Mouse (Mus musculus) heart, postnatal 14 days (tissue): ENCODE data around the gene Odf3. TPM values are rescaled to one million over a fixed set of nuclear protein-coding genes. Genes with fewer than 3 reads are reported as not detected.
"Not testable (repeated sequence)": the region's sequence is repeated elsewhere in the genome, so short reads cannot be mapped to it uniquely, and the experiment has no call there.

ENCODE experiments used
- DNase-seq, 2 experiments: peaks; one replicate each; pipeline ENCODE4 v3.0.0; 2021 to 2022
- intact Hi-C: fragments of 180-260 bp; cut with DNase I; formaldehyde crosslinking; loops from one replicate; pipeline ENCODE4 v1.15.1; 2025
- total RNA-seq, 2 experiments: library from RNA; stranded (reverse); gene quantifications; 2 replicates each; pipeline ENCODE4 v1.2.3; 2021

Odf3 gene
- total RNA-seq, 2 experiments from 2014 or later: not detected

DNA sequence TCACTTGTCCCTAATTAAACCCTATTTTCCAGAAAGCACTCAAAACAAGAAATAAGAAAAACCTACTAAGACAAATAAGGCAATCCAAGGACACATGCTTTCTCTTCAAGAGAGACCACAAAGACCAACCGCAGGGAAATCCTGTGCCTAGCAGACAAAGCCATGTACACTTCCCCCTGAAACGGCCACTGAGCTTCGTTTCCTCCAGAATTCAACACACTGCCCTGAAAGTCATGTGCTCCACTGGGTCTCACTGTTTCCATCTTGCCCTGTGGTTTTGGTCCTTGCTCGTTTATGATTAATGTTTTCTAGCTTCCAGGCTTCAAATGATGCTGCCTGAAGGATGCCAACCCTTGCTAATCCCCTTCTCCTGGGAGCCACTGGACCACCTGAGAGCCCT is 26.6 kb downstream of the Odf3 start:
- intact Hi-C loops: no loop called here
- no peak for DNase-seq

DNA sequence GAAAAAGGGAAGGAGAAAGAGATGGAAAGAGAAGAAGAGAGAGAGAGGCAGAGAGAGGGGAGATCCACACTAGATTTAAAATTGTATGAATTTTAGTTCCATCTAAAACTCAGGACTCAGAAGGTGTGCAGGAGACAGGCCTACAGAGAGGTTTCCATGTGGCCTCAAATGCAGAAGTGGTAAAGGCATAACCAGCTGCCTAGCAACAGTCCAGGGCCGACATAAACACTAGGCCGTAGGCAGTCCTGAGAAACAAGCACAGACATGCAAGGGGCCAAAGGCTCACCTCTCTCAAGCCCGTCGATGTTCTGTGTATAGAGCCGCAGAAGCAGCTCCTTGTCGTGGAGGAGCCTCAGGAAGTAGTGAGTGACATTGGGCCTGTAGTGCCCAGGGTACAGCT is 29.8 kb downstream of the Odf3 start:
- DNase-seq: no peak
- intact Hi-C loops: no loop called here

GRCm38 (mm10) chr7:140879355-140879754 is 31.8 kb downstream of the Odf3 start:
- intact Hi-C loops: no loop called here
- no peak for DNase-seq

- DNase-seq: no peak
- intact Hi-C loops: loop anchor here (5.0 kb wide), 1 partner anchor 33 kb away; the partner anchor contains the start of genes Odf3 and Scgb1c1
Measured at GRCm38 (mm10) chr7:140880419-140880818, 32.8 kb downstream of the Odf3 start.

DNA sequence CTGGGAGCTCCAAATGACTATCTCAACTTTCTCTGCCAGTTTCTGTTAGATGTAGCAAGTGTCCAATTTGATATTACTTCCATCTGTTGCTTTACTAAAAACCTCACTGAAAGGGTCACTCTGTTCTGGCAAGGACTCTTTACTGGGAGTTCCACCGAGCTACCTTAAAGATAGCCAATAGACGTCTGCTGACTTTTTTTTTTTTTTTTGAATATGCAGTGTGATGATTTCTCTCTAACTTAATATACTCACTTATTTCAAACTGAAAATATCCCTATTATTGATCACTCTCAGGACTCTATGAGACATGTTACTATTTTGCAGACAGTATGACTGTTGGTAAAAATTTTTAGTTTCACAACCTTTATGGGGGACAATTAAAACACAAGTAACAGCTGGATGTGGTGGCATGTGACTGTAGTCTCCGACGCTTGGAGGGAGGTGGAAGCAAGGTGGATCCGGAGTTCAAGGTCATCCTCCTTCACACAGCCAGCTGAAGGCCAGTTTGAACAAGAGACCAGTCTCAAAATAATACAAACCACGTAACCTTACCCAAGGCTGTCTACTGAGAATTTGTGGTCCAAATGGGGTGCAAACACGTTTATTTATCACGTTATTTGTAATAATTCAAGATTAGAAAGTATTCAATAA is 33.4 kb downstream of the Odf3 start:
- no peak for DNase-seq
- intact Hi-C loops: loop anchor here (1.0 to 5.0 kb wide), 2 partner anchors 24 to 34 kb away; partner anchors contain the start of genes Bet1l, Odf3 and Scgb1c1

- intact Hi-C loops: loop anchor here (1.0 to 5.0 kb wide), 3 partner anchors 19 to 35 kb away; partner anchors contain the start of genes Bet1l, Cox8b, Odf3 and Scgb1c1
- peak; percentile 95 to 96 for DNase-seq
Measured at GRCm38 (mm10) chr7:140881696-140882468, 34.3 kb downstream of the Odf3 start, which contains the start of the genes Psmd13 and Sirt3. Psmd13 (plus strand) TSS chr7:140881968. Sirt3 (minus strand) TSS chr7:140882309.

GRCm38 (mm10) chr7:140882469-140882803 is 34.8 kb downstream of the Odf3 start:
- DNase-seq: no peak
- intact Hi-C loops: loop anchor here (2.0 to 5.0 kb wide), 2 partner anchors 18 to 35 kb away; partner anchors contain the start of genes Cox8b, Odf3 and Scgb1c1

- intact Hi-C loops, DNase-seq: not testable (repeated sequence)
Measured at GRCm38 (mm10) chr7:140890636-140891035, 43.0 kb downstream of the Odf3 start.

- DNase-seq: no peak
- intact Hi-C loops: no loop called here
Measured at GRCm38 (mm10) chr7:140894031-140894430, 46.4 kb downstream of the Odf3 start.

DNA sequence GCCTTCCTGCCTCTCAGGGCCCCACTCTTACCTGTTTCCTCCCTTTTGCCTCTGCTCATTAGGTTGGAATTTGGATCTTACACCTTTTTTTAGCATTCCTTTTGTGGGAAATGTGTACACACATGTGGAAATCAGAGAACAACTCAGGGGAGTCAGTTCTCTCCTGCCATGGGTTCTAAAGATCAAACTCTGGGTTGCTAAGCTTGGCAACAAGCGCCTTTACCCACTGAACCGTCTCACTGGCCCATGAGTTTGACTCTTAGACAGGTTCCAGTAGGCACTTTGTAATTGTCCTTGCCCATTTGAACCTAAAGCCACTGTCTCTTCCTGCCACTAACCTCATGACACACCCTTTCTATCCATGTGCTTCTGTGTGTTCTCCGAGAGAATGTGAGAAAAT is 47.0 kb downstream of the Odf3 start:
- intact Hi-C loops: no loop called here
- no peak for DNase-seq

- intact Hi-C loops: no loop called here
- no peak for DNase-seq
Measured at GRCm38 (mm10) chr7:140897863-140898262, 50.3 kb downstream of the Odf3 start.

DNA sequence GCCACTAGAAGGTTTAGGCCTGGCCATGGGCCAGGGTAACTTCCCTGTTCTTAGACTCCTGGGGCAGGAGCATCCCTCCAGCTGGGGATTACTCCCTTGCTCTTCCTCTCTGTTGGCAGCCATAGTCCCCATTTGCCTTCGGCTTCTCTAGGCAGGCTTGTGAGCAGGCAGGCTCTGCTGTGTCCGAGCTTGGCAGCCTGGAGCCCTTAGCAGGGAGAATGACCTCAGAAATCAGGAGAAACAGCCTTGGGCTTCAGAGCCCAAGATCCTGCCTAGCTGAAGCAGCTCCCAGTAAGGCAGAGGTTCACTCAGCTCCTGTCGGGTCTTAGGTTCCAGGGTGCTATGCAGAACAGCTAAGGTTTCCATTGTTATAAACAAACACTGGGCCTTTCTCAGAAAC is 51.5 kb downstream of the Odf3 start:
- DNase-seq: no peak
- intact Hi-C loops: no loop called here

GRCm38 (mm10) chr7:140900220-140900619 is 52.6 kb downstream of the Odf3 start, which contains the start of gene Cox8b:
Cox8b (minus strand) TSS chr7:140900446.
- DNase-seq: peak; percentile 50 to 66
- intact Hi-C loops: loop anchor here (2.0 kb wide), 1 partner anchor 17 kb away; the partner anchor contains the start of gene Sirt3

Other genes starting within 250 kb of the Odf3 start
- gene Olfr46, start 246.5 kb upstream of the Odf3 start, total RNA-seq: not detected
- gene Olfr61, start 218.8 kb upstream of the Odf3 start, total RNA-seq: not detected
- gene Olfr53, start 201.4 kb upstream of the Odf3 start, total RNA-seq: not detected
- not detected for gene Olfr539, start 187.9 kb upstream of the Odf3 start, total RNA-seq
- not detected for gene Olfr45, start 165.9 kb upstream of the Odf3 start, total RNA-seq
- gene Olfr541, start 150.5 kb upstream of the Odf3 start, total RNA-seq: not detected
- gene Cyp2e1, start 84.1 kb upstream of the Odf3 start, total RNA-seq: 1 to 10 TPM in 1 of 2 experiments, under 1 TPM in 1; 0.93 to 5.7 TPM
- not detected for gene Syce1, start 60.0 kb upstream of the Odf3 start, total RNA-seq
- gene Zfp941, start 25.6 kb upstream of the Odf3 start, total RNA-seq: under 1 TPM; 0.22 to 0.36 TPM
- not detected for gene Urah, start 12.8 kb upstream of the Odf3 start, total RNA-seq
- gene Scgb1c1, start 2.3 kb upstream of the Odf3 start, total RNA-seq: 1 to 10 TPM; 6.2 to 8.4 TPM
- gene Gm45785, start 8.5 kb downstream of the Odf3 start, total RNA-seq: not detected
- 10 to 100 TPM; 23.7 to 24.5 TPM for gene Ric8a, start 9.2 kb downstream of the Odf3 start, total RNA-seq
- 10 to 100 TPM; 11.3 to 12.5 TPM for gene Bet1l, start 9.8 kb downstream of the Odf3 start, total RNA-seq
- 10 to 100 TPM; 92.6 to 92.8 TPM for gene Psmd13, start 34.2 kb downstream of the Odf3 start, total RNA-seq
- gene Sirt3, start 34.5 kb downstream of the Odf3 start, total RNA-seq: 10 to 100 TPM; 54.6 to 56.2 TPM
- 1,000 to 10,000 TPM; 2,004 to 2,091 TPM for gene Cox8b, start 52.6 kb downstream of the Odf3 start, total RNA-seq
- not detected for gene Nlrp6, start 73.1 kb downstream of the Odf3 start, total RNA-seq
- gene Pgghg, start 93.6 kb downstream of the Odf3 start, total RNA-seq: 1 to 10 TPM; 7.4 to 7.7 TPM
- under 1 TPM; 0.38 to 0.80 TPM for gene Ifitm5, start 102.5 kb downstream of the Odf3 start, total RNA-seq
- gene Gm45717, start 108.1 kb downstream of the Odf3 start, total RNA-seq: not detected
- gene Ifitm2, start 108.2 kb downstream of the Odf3 start, total RNA-seq: 100 to 1,000 TPM; 130 TPM
- gene Ifitm1, start 119.4 kb downstream of the Odf3 start, total RNA-seq: 1 to 10 TPM; 3.1 to 4.2 TPM
- gene Ifitm3, start 163.0 kb downstream of the Odf3 start, total RNA-seq: 10 to 100 TPM; 95.6 to 96.3 TPM
- gene Ifitm6, start 170.1 kb downstream of the Odf3 start, total RNA-seq: 1 to 10 TPM in 1 of 2 experiments, under 1 TPM in 1; 0.34 to 1.1 TPM
- gene Gm17387, start 181.3 kb downstream of the Odf3 start, total RNA-seq: not detected
- under 1 TPM; 0.07 to 0.14 TPM for gene B4galnt4, start 213.3 kb downstream of the Odf3 start, total RNA-seq
- gene Pkp3, start 230.4 kb downstream of the Odf3 start, total RNA-seq: under 1 TPM; 0.43 to 0.95 TPM